Mouse (Mus musculus): Measurements from ENCODE around the gene Zfp523.

Zfp523 gene

DNA sequence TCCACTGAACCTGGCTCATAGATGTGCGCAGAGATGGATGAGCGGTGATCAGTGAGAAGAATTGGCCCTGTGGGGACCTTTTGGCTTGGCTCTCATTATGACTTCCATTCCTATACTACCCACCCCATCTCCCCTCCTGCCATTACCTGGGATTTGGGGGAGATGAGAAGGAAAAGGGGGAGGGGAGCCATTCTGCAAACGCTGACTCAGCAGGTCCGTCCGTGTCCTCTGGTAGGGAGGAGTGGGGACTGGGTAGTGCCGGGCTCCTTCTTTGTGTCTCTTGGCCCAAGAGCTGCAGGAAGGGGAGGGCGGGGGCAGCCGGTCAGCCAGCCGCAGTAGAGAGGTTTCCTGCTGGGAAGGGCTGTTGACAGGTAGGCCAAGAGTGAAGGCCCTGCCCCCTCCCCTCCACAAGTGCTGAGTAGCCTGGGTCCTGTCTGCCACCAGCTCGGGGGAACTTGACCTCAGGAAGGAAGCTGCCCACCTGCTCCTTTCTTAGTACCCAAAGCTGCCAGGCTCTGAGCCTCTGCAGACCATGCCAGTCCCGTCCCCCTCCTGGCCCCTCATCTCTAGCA lies 15.5 kb upstream of the Zfp523 start:
- no peak for DNase-seq

DNA sequence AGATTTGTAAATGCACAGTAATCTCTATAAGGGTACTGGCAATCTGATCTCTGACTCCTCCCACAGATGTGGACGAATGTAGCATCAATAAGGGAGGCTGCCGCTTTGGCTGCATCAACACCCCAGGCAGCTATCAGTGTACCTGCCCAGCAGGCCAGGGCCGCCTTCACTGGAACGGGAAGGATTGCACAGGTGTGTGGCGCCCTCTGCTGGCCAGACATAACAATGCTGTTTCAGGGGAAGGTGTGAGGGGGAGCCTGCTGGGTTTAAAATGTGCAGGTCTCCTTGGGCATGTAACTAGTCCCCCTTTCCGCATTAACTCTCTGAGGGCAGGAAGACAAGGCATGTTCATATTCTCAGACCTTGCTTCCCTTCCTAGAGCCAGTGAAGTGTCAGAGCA lies 13.3 kb upstream of the Zfp523 start:
- DNase-seq = peak; percentile 83

- no peak for DNase-seq
Measured at GRCm38 (mm10) chr17:28170460-28171305, 6.2 kb upstream of the Zfp523 start.

GRCm38 (mm10) chr17:28172690-28173089 lies 4.2 kb upstream of the Zfp523 start:
- DNase-seq = peak; percentile 59

DNA sequence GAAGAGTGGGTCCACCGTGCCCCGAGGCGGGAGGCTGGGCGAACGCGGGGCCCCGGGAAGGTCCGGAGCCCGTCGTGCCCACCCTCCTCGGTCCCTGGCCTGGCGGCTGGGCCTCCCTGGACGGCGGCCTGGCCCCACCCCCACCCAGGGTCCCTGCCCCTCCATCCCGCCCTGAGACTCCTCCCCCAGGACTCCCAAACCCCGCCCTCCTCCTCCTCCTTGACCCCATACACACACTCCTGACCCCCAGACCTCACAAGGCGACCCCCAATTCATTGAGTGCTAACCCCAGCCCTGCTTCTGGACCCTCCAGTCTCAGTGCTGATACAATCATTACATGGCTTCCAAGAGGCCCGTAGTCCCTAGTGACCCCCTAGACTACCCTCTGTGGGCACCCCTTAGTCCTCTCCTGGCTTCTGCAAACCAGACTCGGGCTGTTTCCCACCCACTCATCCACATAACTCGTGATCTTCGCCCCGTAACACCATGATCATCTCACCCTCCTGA lies 664 bp downstream of the Zfp523 start:
- peak; percentile 75 for DNase-seq

GRCm38 (mm10) chr17:28180331-28180730 lies 3.4 kb downstream of the Zfp523 start:
- DNase-seq = peak; percentile 51

DNA sequence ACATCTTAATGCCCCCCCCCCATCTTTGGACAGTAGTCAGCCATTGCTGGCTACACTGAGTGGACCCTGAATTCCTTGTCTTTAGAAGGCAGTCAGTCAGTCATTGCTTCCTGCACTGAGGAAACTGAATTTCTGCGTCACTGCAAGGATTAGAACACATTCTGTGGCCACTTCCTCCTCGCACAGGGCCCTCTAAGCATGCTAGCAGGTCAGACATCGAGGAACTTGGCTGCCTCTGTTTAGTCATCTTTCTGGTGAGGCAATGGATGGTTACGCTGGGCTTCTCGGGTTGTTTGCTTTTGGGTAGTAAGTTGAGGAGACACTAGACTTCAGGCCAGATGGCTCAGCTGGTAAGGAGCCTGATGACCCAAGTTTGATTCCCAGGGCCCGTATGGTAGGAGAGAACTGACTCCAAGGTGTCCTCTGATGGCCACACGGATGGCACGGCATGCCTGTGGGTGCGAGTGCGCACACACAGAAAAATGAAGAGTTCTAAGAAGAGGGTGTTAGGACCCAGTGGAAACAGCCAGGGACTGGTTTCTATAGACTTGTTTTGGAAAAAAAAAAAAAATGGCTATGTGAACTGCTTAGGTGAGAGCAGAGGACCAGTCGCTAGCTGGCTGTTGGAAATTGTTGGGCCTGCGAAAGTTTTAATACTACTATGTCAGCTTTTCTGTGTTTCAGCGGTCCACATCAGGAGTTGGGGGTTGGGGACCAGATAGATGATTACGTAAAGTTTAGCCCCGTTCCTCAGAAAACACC lies 4.0 kb downstream of the Zfp523 start:
- no peak for DNase-seq

GRCm38 (mm10) chr17:28184971-28185638 lies 8.2 kb downstream of the Zfp523 start:
- peak; percentile 36 for DNase-seq

DNA sequence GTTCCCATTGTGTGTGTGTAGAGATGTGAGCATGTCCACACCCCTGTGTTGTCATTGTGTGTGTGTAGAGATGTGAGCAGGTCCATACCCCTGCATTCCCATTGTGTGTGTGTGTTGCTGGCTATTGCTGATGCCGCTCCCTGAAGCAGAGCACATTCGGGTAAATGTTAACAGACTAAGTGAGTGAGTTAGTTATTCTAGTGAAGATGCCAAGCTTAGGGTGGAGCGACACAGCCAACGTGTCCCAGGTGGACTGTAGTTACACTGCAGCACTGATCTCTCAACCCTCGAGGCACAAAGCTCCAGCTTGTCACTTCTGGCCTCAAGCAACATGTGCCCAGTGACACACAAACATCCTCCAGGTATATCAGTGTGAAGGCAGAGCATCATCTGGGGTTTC lies 11.4 kb downstream of the Zfp523 start:
- DNase-seq = no peak

DNA sequence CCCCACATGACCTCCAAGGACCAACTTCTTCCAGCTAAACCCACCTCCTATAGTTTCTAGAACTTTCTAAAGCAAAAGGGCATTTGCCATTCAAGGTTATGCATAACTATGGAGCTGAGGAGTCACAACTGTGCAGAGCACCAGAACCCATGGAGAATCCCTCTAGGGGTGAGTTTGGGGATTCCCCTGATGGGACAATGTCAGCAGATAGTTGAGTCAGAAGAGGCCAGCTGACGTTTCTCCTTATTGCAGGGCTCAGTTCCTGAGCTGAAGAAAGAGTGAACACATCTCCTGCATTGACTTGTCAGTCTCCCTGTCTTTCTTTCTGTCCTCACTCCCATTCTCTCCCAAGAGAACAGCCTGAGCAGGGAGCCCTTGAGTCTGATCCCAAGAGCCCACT lies 15.8 kb downstream of the Zfp523 start:
- DNase-seq = no peak

DNA sequence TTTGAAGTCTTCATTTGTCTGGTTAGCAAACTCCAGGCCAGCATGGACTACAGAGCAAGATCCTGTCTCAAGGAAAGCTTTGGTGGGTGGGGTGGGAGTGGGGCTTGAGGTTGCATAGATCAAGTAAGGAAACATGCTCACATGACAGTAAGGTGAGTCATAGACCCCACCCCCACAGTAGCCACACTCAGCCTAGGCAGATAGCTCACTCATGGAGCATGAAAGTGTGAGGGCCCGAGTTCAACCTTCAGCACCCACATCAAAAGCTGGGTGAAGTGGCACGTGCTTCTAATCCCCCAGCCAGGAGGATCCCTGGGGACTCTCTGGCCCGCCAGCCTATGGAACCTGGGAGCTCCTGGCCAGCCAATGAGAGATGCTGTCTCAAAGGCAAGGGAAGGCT lies 16.6 kb downstream of the Zfp523 start:
- DNase-seq = no peak

DNA sequence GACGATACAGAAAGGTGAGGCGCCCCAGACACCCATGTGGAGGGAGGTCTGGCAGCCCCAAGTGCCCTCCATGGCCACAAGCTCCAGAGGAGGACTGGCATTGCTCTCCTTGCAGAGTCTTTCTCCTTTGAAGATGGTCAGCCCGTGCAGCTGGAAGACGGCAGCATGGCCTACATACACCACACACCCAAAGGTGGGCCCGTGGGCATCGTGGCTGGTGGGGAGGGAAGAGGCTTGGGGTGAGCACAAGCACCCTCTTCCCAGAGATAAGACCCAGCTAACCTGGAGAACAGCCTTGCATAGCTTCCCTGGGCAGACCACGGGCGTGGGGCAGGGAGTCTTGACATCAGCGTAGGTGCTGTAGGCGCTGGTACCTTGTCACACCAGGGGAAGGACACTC lies 18.1 kb downstream of the Zfp523 start:
- no peak for DNase-seq

GRCm38 (mm10) chr17:28197646-28198045 lies 20.7 kb downstream of the Zfp523 start:
- peak; percentile 39 for DNase-seq

DNA sequence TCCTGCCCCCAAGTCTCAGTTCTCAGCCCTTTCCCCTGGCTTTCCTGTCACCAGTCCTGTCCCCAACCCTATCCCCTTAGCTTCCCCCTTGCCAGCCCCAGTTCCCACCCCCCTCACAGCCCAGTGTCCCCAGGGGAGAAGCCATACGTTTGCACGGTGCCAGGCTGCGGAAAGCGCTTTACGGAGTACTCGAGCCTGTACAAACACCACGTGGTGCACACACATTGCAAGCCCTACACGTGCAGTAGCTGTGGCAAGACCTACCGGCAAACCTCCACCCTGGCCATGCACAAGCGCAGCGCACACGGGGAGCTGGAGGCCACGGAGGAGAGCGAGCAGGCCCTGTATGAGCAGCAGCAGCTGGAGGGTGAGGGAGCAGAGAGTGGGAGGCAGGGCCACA lies 25.1 kb downstream of the Zfp523 start:
- DNase-seq = no peak

- peak; percentile 53 for DNase-seq
Measured at GRCm38 (mm10) chr17:28204052-28204720, 27.3 kb downstream of the Zfp523 start.

DNA sequence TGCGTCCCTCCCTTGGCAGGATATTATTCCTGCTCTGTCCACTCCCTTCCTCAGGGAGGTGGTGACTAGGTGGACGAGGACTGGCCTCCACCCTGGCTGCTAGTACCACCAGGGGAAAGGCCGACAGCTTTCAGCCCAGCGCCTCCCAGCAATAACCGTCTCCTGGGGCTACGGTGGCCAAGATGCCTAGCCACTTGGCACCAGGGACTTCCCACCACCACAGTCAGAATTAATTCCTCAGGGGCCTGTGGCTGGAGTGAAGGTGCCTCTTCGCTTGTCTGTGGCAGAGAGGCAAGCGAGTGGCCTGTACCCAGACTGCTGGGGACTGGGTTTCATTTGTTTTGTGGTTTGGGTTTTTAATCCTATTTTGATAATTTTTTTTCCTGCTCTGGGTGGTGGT lies 28.5 kb downstream of the Zfp523 start:
- DNase-seq = no peak

DNA sequence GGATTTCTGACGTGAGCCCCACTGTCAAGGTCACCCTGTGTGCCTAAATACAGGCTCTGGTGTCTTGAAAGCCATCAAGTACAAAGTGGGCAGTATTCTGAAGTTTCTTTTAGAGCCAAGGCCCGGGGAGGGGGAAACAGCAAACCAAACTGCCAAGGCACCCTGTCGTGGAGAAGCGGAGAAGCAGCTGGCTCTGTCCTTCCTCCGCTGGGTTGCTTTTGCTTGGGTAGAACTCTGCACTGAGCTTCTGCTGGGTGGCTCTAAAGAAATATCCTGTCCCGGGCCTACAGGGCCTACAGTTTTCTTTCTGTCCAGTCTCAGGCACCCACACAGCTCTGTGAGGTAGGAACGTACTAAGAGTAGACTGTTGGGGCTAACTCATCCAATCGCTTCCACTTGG lies 30.2 kb downstream of the Zfp523 start:
- DNase-seq = no peak

DNA sequence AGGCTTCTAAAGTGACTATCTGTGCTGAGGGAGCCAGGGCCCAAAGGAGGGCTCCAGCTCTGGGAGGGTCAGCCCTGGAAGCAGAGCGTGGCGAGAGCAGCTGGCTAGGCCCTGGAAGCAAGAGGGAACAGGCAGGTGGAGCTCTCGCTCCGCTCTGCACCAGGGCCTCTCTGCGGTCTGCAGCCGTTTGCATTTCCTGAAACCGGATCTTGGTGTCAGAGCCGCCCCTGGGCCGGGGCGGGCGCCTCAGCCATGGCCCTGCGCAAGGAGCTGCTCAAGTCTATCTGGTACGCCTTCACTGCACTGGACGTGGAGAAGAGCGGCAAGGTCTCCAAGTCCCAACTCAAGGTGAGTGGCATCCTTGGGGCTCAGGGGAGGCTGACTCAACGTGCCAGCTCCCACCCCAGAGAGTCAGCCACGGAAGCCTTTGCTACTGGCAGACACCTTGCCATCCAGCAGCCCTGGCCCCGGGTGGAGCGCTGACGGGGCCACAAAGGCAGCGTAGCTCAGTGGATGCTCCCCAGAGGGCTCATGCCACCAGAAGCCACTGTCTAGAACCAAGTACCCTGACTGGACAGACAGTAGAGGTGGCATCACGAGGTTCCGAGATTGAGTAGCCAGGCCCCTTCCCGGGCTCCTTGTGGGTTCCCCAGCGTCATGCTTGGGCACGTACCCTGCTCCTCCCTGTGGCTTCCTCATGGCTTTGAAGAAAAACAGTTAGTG lies 30.8 kb downstream of the Zfp523 start, which contains the start of gene Def6:
Def6 (plus strand) TSS at position 188 of the 723 bp plus-strand sequence.
- DNase-seq = peak; percentile 85

DNA sequence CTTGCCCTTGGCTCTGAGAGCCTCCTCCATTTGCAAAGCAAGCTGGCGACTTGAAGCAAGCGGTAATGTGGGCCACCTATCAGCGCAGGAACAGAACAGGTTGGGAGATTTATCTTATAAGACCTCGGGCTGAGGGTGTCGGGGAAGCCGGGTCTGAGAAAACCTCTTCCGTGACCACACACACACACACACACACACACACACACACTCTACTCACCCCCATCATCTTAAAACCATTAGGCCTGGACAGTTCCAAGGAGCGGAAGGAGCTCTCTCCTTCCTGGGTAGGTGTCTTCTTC lies 31.3 kb downstream of the Zfp523 start:
- DNase-seq = no peak

DNA sequence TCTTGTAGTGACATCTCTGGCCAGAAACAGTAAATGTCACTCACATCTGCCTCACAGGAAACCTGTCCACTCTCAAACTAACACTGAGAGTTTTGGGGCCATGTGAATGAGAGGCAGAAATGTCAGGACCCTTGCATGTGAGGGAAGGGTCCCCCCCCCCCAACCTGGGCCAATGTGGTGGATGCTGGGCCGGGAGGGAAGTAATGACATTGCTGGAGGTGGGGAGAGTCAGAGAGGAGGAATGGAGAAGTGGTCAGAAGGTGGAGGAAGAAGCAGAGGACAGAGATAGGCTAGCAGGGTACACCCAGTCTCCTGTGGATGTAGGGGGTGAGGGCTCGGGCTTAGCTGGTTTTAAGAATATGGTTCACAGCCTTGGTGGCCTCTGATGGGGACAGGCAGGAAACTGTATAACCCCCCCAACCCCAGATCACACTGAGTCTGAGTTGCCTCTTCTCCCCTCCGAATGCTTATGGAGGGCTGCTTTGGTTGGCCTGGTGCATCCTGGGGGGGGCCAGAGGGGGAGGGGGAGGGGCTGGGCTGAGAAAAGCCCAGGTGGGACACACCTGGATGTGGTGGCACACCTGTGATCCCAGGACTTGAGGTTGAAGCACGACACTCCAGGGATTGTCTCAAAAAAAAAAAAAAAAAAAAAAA lies 32.7 kb downstream of the Zfp523 start:
- DNase-seq = no peak

DNA sequence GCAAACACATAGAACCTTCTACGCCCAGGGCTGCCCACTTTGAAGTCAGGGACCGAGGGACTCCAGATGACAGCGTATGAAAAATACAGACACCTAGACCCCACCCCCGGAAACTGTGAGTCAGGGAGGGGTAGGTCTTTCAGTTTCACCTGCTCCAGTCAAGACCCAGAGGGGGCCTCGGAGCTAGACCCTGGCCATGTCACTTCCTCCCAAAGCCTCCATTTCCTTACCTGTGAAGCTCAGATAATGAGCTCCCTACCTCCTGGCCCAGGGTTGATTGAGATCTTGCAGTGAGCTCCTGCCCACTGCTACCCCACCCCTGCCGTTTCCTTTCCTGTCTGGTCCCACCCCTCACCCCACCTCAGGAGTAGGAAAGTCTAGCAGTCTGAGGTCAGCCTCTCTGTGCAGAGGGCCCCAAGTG lies 35.0 kb downstream of the Zfp523 start:
- DNase-seq = peak; percentile 34

Data from lung, postnatal 10 days (tissue).